Mouse (Mus musculus): ENCODE data around the gene Bbip1. TPM values are rescaled to one million over a fixed set of nuclear protein-coding genes. Genes with fewer than 3 reads are reported as not detected.

Gene Bbip1
- 135 and 152 TPM in 2 replicates for polyA plus RNA-seq (2015; fragmentation: Nextera tagmentation; extraction: Ambion mirVana)

DNA sequence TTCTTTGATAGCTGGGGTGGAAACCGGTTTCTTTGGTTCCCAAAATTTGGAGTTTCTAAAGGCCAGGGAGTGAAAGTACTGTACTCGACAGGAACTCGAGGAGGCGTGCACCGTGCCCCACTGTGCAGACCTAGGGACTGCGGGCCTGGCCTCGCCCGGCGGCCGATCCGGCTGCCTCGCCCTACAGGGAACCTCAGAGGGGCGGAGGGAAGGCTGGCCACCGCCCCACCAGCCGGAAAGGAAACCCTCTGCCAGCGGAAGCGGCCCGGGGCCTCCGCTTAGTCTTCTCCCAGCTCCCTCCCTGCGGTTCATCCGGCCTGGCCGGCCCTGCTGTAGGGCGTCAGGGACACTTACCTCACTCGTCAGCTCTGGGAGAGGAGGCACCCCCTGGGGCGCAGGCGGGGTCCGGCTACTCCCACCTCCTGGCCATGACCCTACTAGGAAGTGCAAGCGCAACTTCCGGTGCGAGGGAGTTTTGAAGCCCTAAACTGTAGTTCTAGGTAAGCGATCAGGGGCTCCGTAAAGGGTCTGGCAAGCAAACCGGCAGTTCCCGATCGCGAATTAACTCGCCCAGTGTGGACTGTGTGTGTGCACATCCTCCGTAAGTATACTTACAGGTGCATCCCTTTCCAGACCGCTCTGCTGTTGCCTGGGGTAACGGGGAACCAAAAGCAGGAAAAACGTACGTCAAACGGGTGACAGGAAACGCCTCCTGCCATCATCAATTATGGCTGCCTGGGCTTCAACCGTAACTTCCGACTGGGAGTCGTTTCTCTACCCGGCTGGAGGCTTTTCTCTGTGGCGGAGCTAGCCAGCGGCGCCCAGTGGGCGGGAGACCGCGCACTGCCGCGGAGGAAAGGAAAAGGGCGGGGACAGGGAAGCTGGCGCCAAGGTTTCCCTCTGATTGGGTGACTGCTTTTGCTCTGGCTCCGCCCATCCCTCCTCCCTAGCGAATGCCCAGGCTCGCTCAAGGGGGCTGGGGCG is at the start of gene Bbip1, which contains the start of gene Shoc2:
Bbip1 (minus strand) TSS at position 826 of the 984 bp plus-strand sequence.
Shoc2 (plus strand) TSS at position 505 of the 984 bp plus-strand sequence.
- H3K27ac ChIP-seq (ENCODE audit: low read length): peak within 1 kb of the TSS; percentile 99
- no peaks in the 10 kb centered on the region for H3K36me3 ChIP-seq (ENCODE audit: control insufficient read depth, insufficient read depth, low read length)
- ATAC-seq: peak; percentile 95
- peak within 1 kb of the TSS; percentile 94 for H3K4me3 ChIP-seq (ENCODE audit: low read depth, low read length)
- under 1% methylated on average over 59 of the region's 62 CpGs for WGBS
- peak within 1 kb of the TSS; percentile 77 for H3K4me2 ChIP-seq (ENCODE audit: low read length)
- H3K9me3 ChIP-seq (replicated peaks; ENCODE audit: control insufficient read depth, low read length, poor library complexity, severe bottlenecking): no peaks in the 10 kb centered on the region
- peaks cover 27% of the 10 kb centered on the region for H3K4me1 ChIP-seq (ENCODE audit: control insufficient read depth, insufficient read depth, low read length)
- peak within 1 kb of the TSS; percentile 92 for H3K9ac ChIP-seq (ENCODE audit: low read depth, low read length)
- H3K27me3 ChIP-seq (ENCODE audit: control insufficient read depth, insufficient read depth, low read depth, low read length): no peaks in the 10 kb centered on the region

DNA sequence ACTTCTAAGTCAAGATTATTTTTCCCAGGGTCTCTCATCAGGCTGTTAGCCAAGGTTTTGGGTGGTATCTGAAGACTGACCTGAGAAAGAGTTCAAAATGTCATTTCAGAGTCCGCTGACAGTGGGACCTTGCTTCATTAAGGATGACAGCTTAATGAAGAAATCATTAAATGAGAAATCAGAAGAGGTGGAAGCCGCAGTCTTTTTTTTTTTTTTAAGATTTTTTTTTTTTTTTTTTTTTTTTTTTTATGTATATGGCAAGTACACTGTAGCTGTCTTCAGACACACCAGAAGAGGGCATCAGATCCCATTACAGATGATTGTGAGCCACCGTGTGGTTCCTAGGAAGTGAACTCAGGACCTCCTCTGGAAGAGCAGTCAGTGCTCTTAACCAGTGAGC is 49.4 kb upstream of the Bbip1 start:
- Histone ChIP-seq H3K4me1 (ENCODE audit: control insufficient read depth, insufficient read depth, low read length) (no peaks in the 10 kb centered on the region), H3K27ac (ENCODE audit: low read length) (no peak overlapping the region), H3K27me3 (ENCODE audit: control insufficient read depth, insufficient read depth, low read depth, low read length) (no peaks in the 10 kb centered on the region), H3K4me3 (ENCODE audit: low read depth, low read length) (no peak overlapping the region), H3K36me3 (ENCODE audit: control insufficient read depth, insufficient read depth, low read length) (no peaks in the 10 kb centered on the region), H3K9me3 (replicated peaks; ENCODE audit: control insufficient read depth, low read length, poor library complexity, severe bottlenecking) (no peaks in the 10 kb centered on the region), H3K4me2 (ENCODE audit: low read length) (no peak overlapping the region), H3K9ac (ENCODE audit: low read depth, low read length) (no peak overlapping the region)
- no peak for ATAC-seq
- WGBS: 76% methylated on average over 3 of the region's 3 CpGs

DNA sequence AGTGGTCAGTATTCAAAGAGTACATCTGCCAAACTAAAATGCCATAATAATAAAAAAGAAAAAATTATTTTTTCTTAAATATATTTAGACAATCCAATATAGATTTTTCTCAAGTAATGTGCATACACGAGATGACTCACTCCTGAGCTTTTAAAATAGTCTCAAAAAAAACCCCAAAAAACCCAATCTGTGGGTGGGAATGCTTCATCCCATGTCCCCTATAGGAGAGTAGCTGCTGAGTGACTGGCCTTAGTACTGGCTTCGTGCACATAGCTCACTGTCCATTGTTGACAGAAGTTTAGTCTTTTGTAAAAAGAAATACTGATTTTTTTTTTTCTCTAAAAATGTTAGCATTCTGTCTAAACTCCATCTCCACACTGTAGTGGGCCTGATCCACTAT is 46.1 kb upstream of the Bbip1 start:
- Histone ChIP-seq H3K9me3 (replicated peaks; ENCODE audit: control insufficient read depth, low read length, poor library complexity, severe bottlenecking) (no peaks in the 10 kb centered on the region), H3K4me1 (ENCODE audit: control insufficient read depth, insufficient read depth, low read length) (no peaks in the 10 kb centered on the region), H3K4me3 (ENCODE audit: low read depth, low read length) (no peak overlapping the region), H3K36me3 (ENCODE audit: control insufficient read depth, insufficient read depth, low read length) (peaks cover 4% of the 10 kb centered on the region; the same call in 1 of the 2 replicates), H3K27ac (ENCODE audit: low read length) (no peak overlapping the region), H3K9ac (ENCODE audit: low read depth, low read length) (no peak overlapping the region), H3K4me2 (ENCODE audit: low read length) (no peak overlapping the region), H3K27me3 (ENCODE audit: control insufficient read depth, insufficient read depth, low read depth, low read length) (no peaks in the 10 kb centered on the region)
- WGBS: 81% methylated on average over 2 of the region's 2 CpGs
- ATAC-seq: no peak

DNA sequence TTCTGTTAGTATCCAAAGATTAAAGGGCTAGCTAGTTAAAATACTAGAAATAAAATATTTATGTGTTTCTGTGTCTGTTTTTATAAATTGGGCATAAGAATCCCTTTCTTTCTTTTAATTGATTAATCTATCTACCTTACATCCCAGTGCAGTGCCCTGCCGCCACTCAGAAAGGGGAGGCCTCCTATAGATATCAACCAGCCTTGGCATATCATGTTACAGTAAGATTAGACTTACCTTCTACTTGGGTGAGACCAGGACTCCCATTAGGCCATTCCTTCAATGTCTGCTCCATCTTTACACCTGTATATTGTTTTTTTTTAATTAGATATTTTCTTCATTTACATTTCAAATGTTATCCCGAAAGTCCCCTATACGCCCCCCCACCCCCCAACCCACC is 40.2 kb upstream of the Bbip1 start:
- 98% methylated on average over 3 of the region's 3 CpGs for WGBS
- Histone ChIP-seq H3K4me2 (ENCODE audit: low read length) (no peak overlapping the region), H3K27ac (ENCODE audit: low read length) (no peak overlapping the region), H3K27me3 (ENCODE audit: control insufficient read depth, insufficient read depth, low read depth, low read length) (no peaks in the 10 kb centered on the region), H3K4me1 (ENCODE audit: control insufficient read depth, insufficient read depth, low read length) (no peaks in the 10 kb centered on the region), H3K9me3 (replicated peaks; ENCODE audit: control insufficient read depth, low read length, poor library complexity, severe bottlenecking) (no peaks in the 10 kb centered on the region), H3K9ac (ENCODE audit: low read depth, low read length) (no peak overlapping the region), H3K36me3 (ENCODE audit: control insufficient read depth, insufficient read depth, low read length) (peaks cover 4% of the 10 kb centered on the region; the same call in 1 of the 2 replicates), H3K4me3 (ENCODE audit: low read depth, low read length) (no peak overlapping the region)
- no peak for ATAC-seq

DNA sequence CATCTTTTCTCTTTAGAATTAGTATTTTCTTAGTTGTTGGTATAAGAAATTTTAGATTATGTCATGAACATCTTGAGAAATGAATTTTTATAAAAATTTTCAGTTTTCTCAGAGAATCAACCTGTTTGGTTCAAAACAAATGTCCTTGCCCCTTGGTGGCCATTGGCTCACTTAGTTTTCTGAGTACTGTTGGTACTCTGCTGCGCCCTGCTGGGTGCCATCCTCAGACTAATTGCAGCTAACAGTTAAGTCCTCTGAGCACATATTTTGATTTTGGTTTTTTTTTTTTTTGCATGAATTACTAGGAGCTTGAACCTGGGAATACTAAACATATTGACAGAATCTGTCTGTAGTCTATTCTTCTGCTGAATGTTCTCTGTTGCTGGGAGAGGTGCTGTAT is 38.9 kb upstream of the Bbip1 start:
- no peak for ATAC-seq
- 97% methylated on average over 1 of the region's 1 CpGs for WGBS
- H3K9me3 ChIP-seq (replicated peaks; ENCODE audit: control insufficient read depth, low read length, poor library complexity, severe bottlenecking): no peaks in the 10 kb centered on the region; the same call in 1 of the 2 replicates

DNA sequence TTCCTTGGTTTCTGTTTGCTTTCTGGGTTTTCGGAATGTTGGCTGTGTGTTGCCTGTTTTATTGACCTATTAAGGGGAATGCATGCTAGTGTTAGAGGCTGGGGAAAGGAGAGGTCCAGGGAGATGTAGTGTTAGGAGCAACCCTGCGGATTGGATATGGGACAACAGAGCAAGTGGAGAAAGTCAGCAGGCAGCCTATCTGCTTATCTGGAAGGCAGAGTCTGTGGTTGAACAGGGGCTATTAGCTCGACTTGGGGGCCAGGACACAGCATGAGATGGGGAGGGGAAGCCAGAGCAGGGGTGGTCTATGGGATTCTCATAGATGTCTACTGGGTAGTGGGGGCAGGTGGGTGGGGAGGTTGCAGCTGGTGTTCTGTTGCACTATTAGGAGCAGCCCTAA is 37.6 kb upstream of the Bbip1 start:
- ATAC-seq: no peak
- Histone ChIP-seq H3K36me3 (ENCODE audit: control insufficient read depth, insufficient read depth, low read length) (no peaks in the 10 kb centered on the region), H3K4me2 (ENCODE audit: low read length) (no peak overlapping the region), H3K27ac (ENCODE audit: low read length) (no peak overlapping the region), H3K9ac (ENCODE audit: low read depth, low read length) (no peak overlapping the region), H3K4me3 (ENCODE audit: low read depth, low read length) (no peak overlapping the region), H3K4me1 (ENCODE audit: control insufficient read depth, insufficient read depth, low read length) (no peaks in the 10 kb centered on the region), H3K9me3 (replicated peaks; ENCODE audit: control insufficient read depth, low read length, poor library complexity, severe bottlenecking) (peaks cover 2% of the 10 kb centered on the region; the same call in 1 of the 2 replicates), H3K27me3 (ENCODE audit: control insufficient read depth, insufficient read depth, low read depth, low read length) (no peaks in the 10 kb centered on the region)
- 83% methylated on average over 3 of the region's 3 CpGs for WGBS

More for the DNA sequence above, 38.9 kb upstream of the Bbip1 start:
- Histone ChIP-seq H3K4me2 (ENCODE audit: low read length) (no peak overlapping the region), H3K4me3 (ENCODE audit: low read depth, low read length) (no peak overlapping the region), H3K27ac (ENCODE audit: low read length) (no peak overlapping the region), H3K4me1 (ENCODE audit: control insufficient read depth, insufficient read depth, low read length) (no peaks in the 10 kb centered on the region), H3K9ac (ENCODE audit: low read depth, low read length) (no peak overlapping the region), H3K27me3 (ENCODE audit: control insufficient read depth, insufficient read depth, low read depth, low read length) (no peaks in the 10 kb centered on the region), H3K36me3 (ENCODE audit: control insufficient read depth, insufficient read depth, low read length) (peaks cover 4% of the 10 kb centered on the region; the same call in 1 of the 2 replicates)

DNA sequence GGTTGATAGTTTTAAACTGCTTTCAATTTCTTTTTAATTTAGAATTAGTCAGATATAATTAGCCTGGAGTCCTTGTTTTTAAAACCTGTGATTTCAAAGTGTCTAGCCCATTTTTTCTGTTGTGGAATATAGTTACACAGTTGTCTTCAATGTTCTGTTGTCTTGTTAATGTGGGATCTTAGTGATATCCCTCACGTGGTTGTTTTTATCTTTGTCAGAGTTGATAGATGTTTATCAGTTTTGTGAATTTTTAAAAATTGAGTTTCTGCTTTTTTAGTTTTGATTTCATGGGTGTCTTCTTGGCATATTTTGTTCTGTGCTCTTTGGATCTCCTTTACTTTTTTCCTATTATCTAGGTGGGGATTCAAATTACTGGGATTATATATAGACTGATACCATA is 29.2 kb upstream of the Bbip1 start:
- WGBS: 81% methylated on average over 1 of the region's 1 CpGs
- H3K4me2 ChIP-seq (ENCODE audit: low read length): no peak overlapping the region
- H3K4me1 ChIP-seq (ENCODE audit: control insufficient read depth, insufficient read depth, low read length): no peaks in the 10 kb centered on the region
- H3K9me3 ChIP-seq (replicated peaks; ENCODE audit: control insufficient read depth, low read length, poor library complexity, severe bottlenecking): peaks cover 3% of the 10 kb centered on the region; the same call in 1 of the 2 replicates
- H3K27ac ChIP-seq (ENCODE audit: low read length): no peak overlapping the region
- H3K27me3 ChIP-seq (ENCODE audit: control insufficient read depth, insufficient read depth, low read depth, low read length): no peaks in the 10 kb centered on the region
- H3K36me3 ChIP-seq (ENCODE audit: control insufficient read depth, insufficient read depth, low read length): no peaks in the 10 kb centered on the region
- H3K4me3 ChIP-seq (ENCODE audit: low read depth, low read length): no peak overlapping the region
- no peak overlapping the region for H3K9ac ChIP-seq (ENCODE audit: low read depth, low read length)
- ATAC-seq: no peak

DNA sequence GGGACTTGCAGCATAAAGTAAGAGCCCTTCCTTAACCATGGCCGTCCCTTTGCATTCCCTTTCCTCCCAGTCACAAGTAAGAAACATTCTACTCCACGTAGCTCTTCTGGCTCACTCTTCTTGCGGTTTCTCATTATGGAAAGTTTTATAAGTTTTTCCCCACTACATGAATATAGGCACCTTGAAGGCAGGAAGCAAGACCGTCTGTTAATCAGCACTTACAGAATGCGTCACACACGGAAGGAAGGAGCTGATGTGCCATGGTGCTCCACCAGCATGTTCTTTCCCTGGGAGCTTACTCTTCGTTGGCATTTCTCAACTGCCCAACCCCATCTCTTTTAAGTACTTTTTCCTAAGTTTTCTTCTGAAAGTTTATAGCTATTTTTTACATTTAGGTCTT is 27.5 kb upstream of the Bbip1 start:
- H3K9me3 ChIP-seq (replicated peaks; ENCODE audit: control insufficient read depth, low read length, poor library complexity, severe bottlenecking): no peaks in the 10 kb centered on the region
- H3K9ac ChIP-seq (ENCODE audit: low read depth, low read length): no peak overlapping the region
- no peaks in the 10 kb centered on the region for H3K36me3 ChIP-seq (ENCODE audit: control insufficient read depth, insufficient read depth, low read length)
- H3K27me3 ChIP-seq (ENCODE audit: control insufficient read depth, insufficient read depth, low read depth, low read length): no peaks in the 10 kb centered on the region
- ATAC-seq: no peak
- H3K4me2 ChIP-seq (ENCODE audit: low read length): no peak overlapping the region
- no peaks in the 10 kb centered on the region for H3K4me1 ChIP-seq (ENCODE audit: control insufficient read depth, insufficient read depth, low read length)
- H3K4me3 ChIP-seq (ENCODE audit: low read depth, low read length): no peak overlapping the region
- WGBS: 88% methylated on average over 7 of the region's 7 CpGs
- no peak overlapping the region for H3K27ac ChIP-seq (ENCODE audit: low read length)

DNA sequence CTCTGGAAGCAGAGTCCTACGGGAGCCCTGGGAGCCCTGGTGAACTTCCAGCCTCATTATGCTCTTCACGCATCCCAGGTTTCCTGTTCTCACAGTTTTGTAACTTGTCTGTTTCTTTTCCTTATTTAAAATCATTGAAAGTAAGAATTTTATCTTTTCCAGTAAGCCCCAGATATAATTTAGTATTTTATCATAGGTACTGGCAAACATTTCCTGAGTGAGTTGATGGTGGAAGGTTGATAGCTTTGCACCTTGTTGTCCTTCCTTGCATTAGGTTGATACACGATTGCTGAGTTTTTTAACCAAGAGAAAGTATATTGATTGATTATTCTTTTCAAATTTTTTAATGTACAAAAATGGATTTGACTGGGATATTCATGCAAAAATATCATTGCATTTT is 24.8 kb upstream of the Bbip1 start:
- no peaks in the 10 kb centered on the region for H3K4me1 ChIP-seq (ENCODE audit: control insufficient read depth, insufficient read depth, low read length)
- H3K36me3 ChIP-seq (ENCODE audit: control insufficient read depth, insufficient read depth, low read length): no peaks in the 10 kb centered on the region
- H3K27me3 ChIP-seq (ENCODE audit: control insufficient read depth, insufficient read depth, low read depth, low read length): no peaks in the 10 kb centered on the region
- H3K4me2 ChIP-seq (ENCODE audit: low read length): no peak overlapping the region
- WGBS: 90% methylated on average over 3 of the region's 3 CpGs
- no peak for ATAC-seq
- H3K4me3 ChIP-seq (ENCODE audit: low read depth, low read length): no peak overlapping the region
- H3K27ac ChIP-seq (ENCODE audit: low read length): no peak overlapping the region
- H3K9ac ChIP-seq (ENCODE audit: low read depth, low read length): no peak overlapping the region
- no peaks in the 10 kb centered on the region for H3K9me3 ChIP-seq (replicated peaks; ENCODE audit: control insufficient read depth, low read length, poor library complexity, severe bottlenecking)
